In genomic region chr2:85061107-85061541, GRCm38 (mm10) we compare ENCODE assay signal across 8 mouse cellular contexts. TPM values are rescaled to one million over a fixed set of nuclear protein-coding genes. Genes with fewer than 3 reads are reported as not detected.
DNase-seq lines count a peak whose midpoint lies in the region; ATAC-seq lines count a peak whose summit lies in the region.

No protein-coding gene starts in this region.

- DNase-seq in cerebellum, postnatal 10 days: peak; percentile 33 to 36
- DNase-seq in cerebellum, adult 8-10 months: no peak
- peak; percentile 60 to 84 for DNase-seq in adrenal gland, adult (ENCODE audit: inconsistent age in 2 of 2, low spot score in 1 of 2)
- DNase-seq in kidney, postnatal 10 days: peak; percentile 70
- DNase-seq in lung, postnatal 36 days: peak; percentile 68
- no peak for DNase-seq in spleen, postnatal 10 days (ENCODE audit: low spot score in 2 of 2)
- DNase-seq in layer of hippocampus, adult 11-12 months (ENCODE audit: low spot score): no peak

- peak; percentile 42 for ATAC-seq in granulocyte monocyte progenitor cell, adult 5-6 weeks (replicated peaks; ENCODE audit: poor library complexity, severe bottlenecking)

RNA-seq across cellular contexts. Expression of gene Tnks1bp1, which starts 13.3 kb away (rescaled TPM):
- 0.47 and 1.4 TPM in 2 replicates for total RNA-seq in granulocyte monocyte progenitor cell, adult 5-6 weeks (2014; fragmentation: Nextera tagmentation)
- total RNA-seq in granulocyte monocyte progenitor cell, adult 5-6 weeks (2017): 2.2 and 4.9 TPM in 2 replicates

RNA-seq across cellular contexts. Expression of gene P2rx3, which starts 23.9 kb away (rescaled TPM):
- 0.68 and 0.92 TPM in 2 replicates for total RNA-seq in granulocyte monocyte progenitor cell, adult 5-6 weeks (2014; fragmentation: Nextera tagmentation)
- total RNA-seq in granulocyte monocyte progenitor cell, adult 5-6 weeks (2017): 0.10 and 0.52 TPM in 2 replicates

RNA-seq across cellular contexts. Expression of gene Ssrp1, which starts 24.1 kb away (rescaled TPM):
- total RNA-seq in granulocyte monocyte progenitor cell, adult 5-6 weeks (2014; fragmentation: Nextera tagmentation): 229 and 255 TPM in 2 replicates
- 454 and 456 TPM in 2 replicates for total RNA-seq in granulocyte monocyte progenitor cell, adult 5-6 weeks (2017)

Comparison
In these comparisons a context has a peak if more than half of its experiments do, and no peak if none do; other contexts are left out.
1. DNase-seq: peak in cerebellum, postnatal 10 days (2 of 2), adrenal gland, adult (2 of 2), kidney, postnatal 10 days (single experiment) and lung, postnatal 36 days (single experiment); none in cerebellum, adult 8-10 months (single experiment), spleen, postnatal 10 days (0 of 2) and layer of hippocampus, adult 11-12 months (single experiment).